Mouse (Mus musculus) G1E (cell line): ENCODE measurements around the gene Tut7. TPM values are rescaled to one million over a fixed set of nuclear protein-coding genes. Genes with fewer than 3 reads are reported as not detected.

Source experiments
- ATAC-seq: 2 replicates; pipeline ENCODE4 v1.8.0; 2016; ENCODE audit warnings: mild to moderate bottlenecking; ENCODE audit not compliant: insufficient number of reproducible peaks, poor library complexity, low FRiP score, severe bottlenecking; ENCODE audit errors: extremely low read depth
- DNase-seq: peaks from one replicate; pipeline ENCODE4 v3.0.0; 2012; ENCODE audit warnings: low spot score
- H3K27me3 ChIP-seq: 2 replicates; pipeline ENCODE4 v1.6.1; 2012; ENCODE audit warnings: mild to moderate bottlenecking, low read length, inconsistent platforms; ENCODE audit not compliant: insufficient read depth
- H3K36me3 ChIP-seq: replicated peaks from 2 replicates; pipeline ENCODE3; 2012; ENCODE audit warnings: mild to moderate bottlenecking, inconsistent platforms
- H3K4me1 ChIP-seq: 2 replicates; pipeline ENCODE4 v1.6.1; 2012; ENCODE audit warnings: low read depth, low read length, inconsistent platforms, mixed read lengths; ENCODE audit not compliant: insufficient read depth
- H3K4me3 ChIP-seq: 2 replicates; pipeline ENCODE4 v1.5.1; 2012; ENCODE audit warnings: low read depth, mild to moderate bottlenecking, inconsistent platforms, low read length, moderate library complexity, mixed read lengths
- H3K9me3 ChIP-seq: replicated peaks from 2 replicates; pipeline ENCODE4 v1.6.1; 2012; ENCODE audit warnings: inconsistent platforms
- CTCF ChIP-seq: IDR thresholded peaks from 2 replicates; pipeline ENCODE4 v1.5.1; 2012; ENCODE audit warnings: low read depth, low read length, inconsistent platforms, mixed read lengths
- GATA1 ChIP-seq: IDR thresholded peaks from 2 replicates; pipeline ENCODE4 v1.6.1; 2012; ENCODE audit warnings: borderline replicate concordance, low read length, inconsistent platforms, mixed read lengths
- GATA2 ChIP-seq: IDR thresholded peaks from 2 replicates; pipeline ENCODE4 v1.6.1; 2012; ENCODE audit warnings: low read depth, low read length, inconsistent platforms, borderline replicate concordance
- POLR2AphosphoS5 ChIP-seq: IDR thresholded peaks from 2 replicates; pipeline ENCODE4 v1.6.1; 2012; ENCODE audit warnings: low read depth, low read length, inconsistent platforms; ENCODE audit not compliant: insufficient replicate concordance
- TAL1 ChIP-seq: conservative IDR thresholded peaks from 2 replicates; pipeline ENCODE4 v1.6.1; 2012; ENCODE audit warnings: low read depth, low read length, inconsistent platforms, mixed read lengths
- polyA plus RNA-seq: library from polyadenylated mRNA; stranded (reverse); fragments of >175 nt; gene quantifications from 2 replicates; pipeline ENCODE4 v1.2.3, GENCODE M21; 2012
- total RNA-seq, 2 experiments: library from RNA; stranded (forward) in 1 of 2; stranded (reverse) in 1 of 2; fragments of 200-1000 nt in 1 of 2; fragments of >200 nt in 1 of 2; fragmentation: Nextera tagmentation in 1 of 2; gene quantifications; 2 replicates each; pipeline ENCODE4 v1.2.3; 2014 to 2017

Gene Tut7
- total and polyA plus RNA-seq, 3 experiments, result 66.1 to 232 (median 194) TPM

GRCm38 (mm10) chr13:59814109-59814591 is 8.8 kb downstream of the Tut7 start:
- DNase-seq (peak; percentile 66), ATAC-seq (peak; percentile 95)
- Histone ChIP-seq H3K27me3 (no peaks in the 10 kb centered on the region), H3K4me3 (peak overlapping the region; percentile 57; the same call in 1 of the 2 replicates), H3K9me3 (no peaks in the 10 kb centered on the region), H3K36me3 (peaks cover 92% of the 10 kb centered on the region), H3K4me1 (peaks cover 89% of the 10 kb centered on the region)
- TF ChIP-seq GATA2, result 0 out of 2 replicates have a peak, but pooled peaks have one; percentile 67
- TF ChIP-seq TAL1, result peak; percentile 99
- no peak for TF ChIP-seq GATA1
- TF ChIP-seq POLR2AphosphoS5, result no peak

GRCm38 (mm10) chr13:59811581-59811980 is 11.4 kb downstream of the Tut7 start:
- Histone ChIP-seq H3K27me3 (no peaks in the 10 kb centered on the region), H3K4me3 (no peak overlapping the region), H3K4me1 (peaks cover 70% of the 10 kb centered on the region), H3K9me3 (no peaks in the 10 kb centered on the region), H3K36me3 (peaks cover 93% of the 10 kb centered on the region)
- ATAC-seq (no peak), DNase-seq (no peak)
- TF ChIP-seq GATA1, result no peak
- TF ChIP-seq GATA2, result no peak
- no peak for TF ChIP-seq TAL1
- no peak for TF ChIP-seq CTCF
- no peak for TF ChIP-seq POLR2AphosphoS5

- ATAC-seq (no peak), DNase-seq (no peak)
- H3K9me3 ChIP-seq, result no peaks in the 10 kb centered on the region
- H3K4me3 ChIP-seq, result no peak overlapping the region
- no peaks in the 10 kb centered on the region for H3K27me3 ChIP-seq
- peaks cover 51% of the 10 kb centered on the region for H3K4me1 ChIP-seq
- peaks cover 98% of the 10 kb centered on the region for H3K36me3 ChIP-seq
- TF ChIP-seq POLR2AphosphoS5 (no peak), CTCF (no peak), GATA1 (no peak), GATA2 (no peak), TAL1 (no peak)
Observed at GRCm38 (mm10) chr13:59801000-59801399, 21.9 kb downstream of the Tut7 start.

- Histone ChIP-seq H3K4me3 (no peak overlapping the region), H3K27me3 (no peaks in the 10 kb centered on the region), H3K4me1 (peaks cover 60% of the 10 kb centered on the region), H3K36me3 (peaks cover 98% of the 10 kb centered on the region), H3K9me3 (no peaks in the 10 kb centered on the region)
- no peak for DNase-seq
- no peak for ATAC-seq
- TF ChIP-seq GATA2 (no peak), TAL1 (no peak), GATA1 (no peak), POLR2AphosphoS5 (no peak), CTCF (no peak)
Observed at GRCm38 (mm10) chr13:59800077-59800476, 22.9 kb downstream of the Tut7 start.

- H3K36me3 ChIP-seq, result peaks cover 98% of the 10 kb centered on the region
- H3K27me3 ChIP-seq, result no peaks in the 10 kb centered on the region
- H3K9me3 ChIP-seq, result no peaks in the 10 kb centered on the region
- TF ChIP-seq GATA1, result no peak
- TF ChIP-seq GATA2, result no peak
- TF ChIP-seq CTCF, result no peak
- no peak for TF ChIP-seq POLR2AphosphoS5
- no peak for TF ChIP-seq TAL1
- H3K4me1 ChIP-seq, result peaks cover 68% of the 10 kb centered on the region
- ATAC-seq (no peak), DNase-seq (no peak)
- H3K4me3 ChIP-seq, result no peak overlapping the region; the same call in 1 of the 2 replicates
Observed at GRCm38 (mm10) chr13:59798306-59798705, 24.6 kb downstream of the Tut7 start.

- TF ChIP-seq GATA1 (no peak), CTCF (no peak), GATA2 (no peak), POLR2AphosphoS5 (no peak), TAL1 (no peak)
- Histone ChIP-seq H3K4me3 (peak overlapping the region; percentile 52; the same call in 1 of the 2 replicates), H3K4me1 (peaks cover 72% of the 10 kb centered on the region), H3K36me3 (peaks cover 98% of the 10 kb centered on the region), H3K9me3 (no peaks in the 10 kb centered on the region), H3K27me3 (no peaks in the 10 kb centered on the region)
- no peak for DNase-seq
- ATAC-seq, result no peak
Observed at GRCm38 (mm10) chr13:59796466-59796848, 26.5 kb downstream of the Tut7 start.

- Histone ChIP-seq H3K27me3 (no peaks in the 10 kb centered on the region), H3K4me1 (peaks cover 71% of the 10 kb centered on the region), H3K4me3 (peak overlapping the region; percentile 52; the same call in 1 of the 2 replicates), H3K36me3 (peaks cover 98% of the 10 kb centered on the region), H3K9me3 (no peaks in the 10 kb centered on the region)
- no peak for TF ChIP-seq CTCF
- no peak for TF ChIP-seq GATA1
- TF ChIP-seq TAL1, result peak; percentile 73
- TF ChIP-seq POLR2AphosphoS5, result no peak
- TF ChIP-seq GATA2, result no peak
- ATAC-seq (peak; percentile 87), DNase-seq (peak; percentile 35)
Observed at GRCm38 (mm10) chr13:59795807-59796465, 27.0 kb downstream of the Tut7 start.
